Mouse (Mus musculus) spleen, adult 2 months (tissue): Measurements from ENCODE around the gene Kansl3.

Experiments
- CTCF ChIP-seq: fragments of 200-500 bp; IDR thresholded peaks from 2 replicates; pipeline ENCODE4 v1.5.1; 2011; ENCODE audit warnings: mild to moderate bottlenecking, inconsistent platforms; ENCODE audit not compliant: insufficient read depth, insufficient read length, insufficient replicate concordance; ENCODE audit errors: extremely low read depth
- POLR2A ChIP-seq: fragments of 200-500 bp; IDR thresholded peaks from 2 replicates; pipeline ENCODE4 v1.6.1; 2011; ENCODE audit warnings: low read depth, low read length, inconsistent platforms

- no peak for TF ChIP-seq POLR2A
- TF ChIP-seq CTCF: no peak
Observed at GRCm38 (mm10) chr1:36300486-36300885, 68.5 kb downstream of the Kansl3 start.
